Mouse (Mus musculus): ENCODE measurements around the gene Phf2. TPM values are rescaled to one million over a fixed set of nuclear protein-coding genes. Genes with fewer than 3 reads are reported as not detected.

Phf2 gene
- total RNA-seq, 2 experiments from 2014 or later, result 21.5 to 22.3 TPM

- DNase-seq, result no peak
- intact Hi-C loops (cut with DNase I; ENCODE audit: low total_unique reads), result no loop called here
Measured at GRCm38 (mm10) chr13:48861913-48862312, 9.0 kb downstream of the Phf2 start.

GRCm38 (mm10) chr13:48858779-48859178 is 12.1 kb downstream of the Phf2 start:
- DNase-seq, result no peak
- intact Hi-C loops (cut with DNase I; ENCODE audit: low total_unique reads), result loop anchor here (10.0 kb wide), 1 partner anchor 146 kb away; no protein-coding TSS in a partner anchor

- intact Hi-C loops (cut with DNase I; ENCODE audit: low total_unique reads), result loop anchor here (10.0 kb wide), 1 partner anchor 147 kb away; no protein-coding TSS in a partner anchor
- no peak for DNase-seq
Measured at GRCm38 (mm10) chr13:48858054-48858453, 12.9 kb downstream of the Phf2 start.

- intact Hi-C loops (cut with DNase I; ENCODE audit: low total_unique reads), result loop anchor here (10.0 kb wide), 1 partner anchor 147 kb away; no protein-coding TSS in a partner anchor
- DNase-seq, result no peak
Measured at GRCm38 (mm10) chr13:48857246-48857932, 13.5 kb downstream of the Phf2 start.

- intact Hi-C loops (cut with DNase I; ENCODE audit: low total_unique reads), result loop anchor here (10.0 kb wide), 1 partner anchor 151 kb away; no protein-coding TSS in a partner anchor
- no peak for DNase-seq
Measured at GRCm38 (mm10) chr13:48853947-48854346, 17.0 kb downstream of the Phf2 start.

- intact Hi-C loops (cut with DNase I; ENCODE audit: low total_unique reads), result loop anchor here (10.0 kb wide), 1 partner anchor 151 kb away; no protein-coding TSS in a partner anchor
- DNase-seq, result no peak
Measured at GRCm38 (mm10) chr13:48853475-48853874, 17.4 kb downstream of the Phf2 start.

- no peak for DNase-seq
- intact Hi-C loops (cut with DNase I; ENCODE audit: low total_unique reads), result loop anchor here (10.0 kb wide), 1 partner anchor 152 kb away; no protein-coding TSS in a partner anchor
Measured at GRCm38 (mm10) chr13:48852859-48853258, 18.1 kb downstream of the Phf2 start.

- intact Hi-C loops (cut with DNase I; ENCODE audit: low total_unique reads), result loop anchor here (10.0 kb wide), 1 partner anchor 153 kb away; no protein-coding TSS in a partner anchor
- no peak for DNase-seq
Measured at GRCm38 (mm10) chr13:48851719-48852118, 19.2 kb downstream of the Phf2 start.

- intact Hi-C loops (cut with DNase I; ENCODE audit: low total_unique reads), result loop anchor here (10.0 kb wide), 1 partner anchor 154 kb away; no protein-coding TSS in a partner anchor
- no peak for DNase-seq
Measured at GRCm38 (mm10) chr13:48850771-48851170, 20.1 kb downstream of the Phf2 start.

- intact Hi-C loops (cut with DNase I; ENCODE audit: low total_unique reads), result loop anchor here (10.0 kb wide), 1 partner anchor 154 kb away; no protein-coding TSS in a partner anchor
- DNase-seq, result no peak
Measured at GRCm38 (mm10) chr13:48850326-48850725, 20.6 kb downstream of the Phf2 start.

- peak; percentile 39 for DNase-seq
- intact Hi-C loops (cut with DNase I; ENCODE audit: low total_unique reads), result no loop called here
Measured at GRCm38 (mm10) chr13:48849155-48849554, 21.8 kb downstream of the Phf2 start.

- no peak for DNase-seq
- intact Hi-C loops (cut with DNase I; ENCODE audit: low total_unique reads), result no loop called here
Measured at GRCm38 (mm10) chr13:48845308-48845707, 25.6 kb downstream of the Phf2 start.

- intact Hi-C loops (cut with DNase I; ENCODE audit: low total_unique reads), result no loop called here
- DNase-seq, result no peak
Measured at GRCm38 (mm10) chr13:48843530-48843929, 27.4 kb downstream of the Phf2 start.

GRCm38 (mm10) chr13:48841905-48842592 is 28.9 kb downstream of the Phf2 start:
- intact Hi-C loops (cut with DNase I; ENCODE audit: low total_unique reads), result no loop called here
- DNase-seq, result no peak

- intact Hi-C loops (cut with DNase I; ENCODE audit: low total_unique reads), result no loop called here
Measured at GRCm38 (mm10) chr13:48838284-48838683, 32.6 kb downstream of the Phf2 start.

GRCm38 (mm10) chr13:48837537-48837936 is 33.4 kb downstream of the Phf2 start:
- DNase-seq, result no peak
- intact Hi-C loops (cut with DNase I; ENCODE audit: low total_unique reads), result no loop called here

More at GRCm38 (mm10) chr13:48838284-48838683, 32.6 kb downstream of the Phf2 start:
- no peak for DNase-seq

- intact Hi-C loops (cut with DNase I; ENCODE audit: low total_unique reads), result no loop called here
- no peak for DNase-seq
Measured at GRCm38 (mm10) chr13:48830528-48831250, 40.2 kb downstream of the Phf2 start.

- intact Hi-C loops (cut with DNase I; ENCODE audit: low total_unique reads), result no loop called here
Measured at GRCm38 (mm10) chr13:48829780-48830179, 41.1 kb downstream of the Phf2 start.

GRCm38 (mm10) chr13:48822871-48823270 is 48.0 kb downstream of the Phf2 start:
- intact Hi-C loops (cut with DNase I; ENCODE audit: low total_unique reads), result no loop called here
- no peak for DNase-seq

More at GRCm38 (mm10) chr13:48829780-48830179, 41.1 kb downstream of the Phf2 start:
- DNase-seq, result no peak

GRCm38 (mm10) chr13:48822288-48822687 is 48.6 kb downstream of the Phf2 start:
- DNase-seq, result no peak

More at GRCm38 (mm10) chr13:48822288-48822687, 48.6 kb downstream of the Phf2 start:
- intact Hi-C loops (cut with DNase I; ENCODE audit: low total_unique reads), result no loop called here

Measured in gastrocnemius, postnatal 14 days (tissue).